Mouse (Mus musculus) layer of hippocampus, adult 9-10 months (tissue): ENCODE measurements at regions not wholly inside any gene's neighbourhood (a gene's known extent, or its start where the extent isn't known, plus 50 kb on each side); places are given as distances from the start of the nearest gene placed in this dataset.
"Not testable (repeated sequence)": the region's sequence is repeated elsewhere in the genome, so short reads cannot be mapped to it uniquely, and the experiment has no call there.

Experiments
- DNase-seq: peaks from one replicate; pipeline ENCODE4 v3.0.0; 2022; ENCODE audit warnings: low spot score

DNA sequence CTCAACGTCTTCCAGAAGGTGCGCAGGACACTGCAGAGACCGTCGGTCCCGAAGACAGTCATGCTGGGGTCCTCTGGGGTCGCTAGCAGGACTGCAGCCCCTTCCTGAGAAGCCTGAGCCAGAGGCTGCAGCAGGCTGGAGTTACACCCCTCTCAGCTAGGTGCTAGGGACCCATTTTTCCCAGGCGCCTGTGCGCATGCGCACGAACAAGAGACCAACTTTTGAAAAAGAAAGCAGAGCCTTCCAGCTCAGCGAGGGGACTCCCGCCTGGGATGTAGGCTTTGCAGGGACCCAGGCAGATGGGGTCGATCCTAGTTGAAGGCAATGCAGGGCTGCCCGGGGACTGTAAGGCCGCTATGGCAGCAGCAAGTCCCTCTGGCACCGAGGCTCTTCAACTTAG lies 104.7 kb upstream of the Atg7 start:
- not testable (repeated sequence) for DNase-seq

DNA sequence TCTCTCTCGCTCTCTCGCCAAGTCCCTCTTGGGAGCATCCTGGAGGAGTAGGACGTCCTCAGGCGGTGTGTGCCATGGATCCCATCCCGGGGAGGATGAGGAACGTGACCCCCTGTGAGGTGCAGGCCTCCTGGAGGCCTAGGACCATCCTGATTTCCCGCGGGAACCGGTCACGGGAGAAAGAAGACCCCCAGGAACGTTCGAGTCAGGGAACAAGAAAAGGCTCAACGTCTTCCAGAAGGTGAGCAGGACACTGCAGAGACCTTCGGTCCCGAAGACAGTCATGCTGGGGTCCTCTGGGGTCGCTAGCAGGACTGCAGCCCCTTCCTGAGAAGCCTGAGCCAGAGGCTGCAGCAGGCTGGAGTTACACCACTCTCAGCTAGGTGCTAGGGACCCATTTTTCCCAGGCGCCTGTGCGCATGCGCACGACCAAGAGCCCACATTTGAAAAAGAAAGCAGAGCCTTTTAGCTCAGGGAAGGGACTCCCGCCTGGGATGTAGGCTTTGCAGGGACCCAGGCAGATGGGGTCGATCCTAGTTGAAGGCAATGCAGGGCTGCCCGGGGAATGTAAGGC lies 92.7 kb upstream of the Atg7 start:
- not testable (repeated sequence) for DNase-seq

DNA sequence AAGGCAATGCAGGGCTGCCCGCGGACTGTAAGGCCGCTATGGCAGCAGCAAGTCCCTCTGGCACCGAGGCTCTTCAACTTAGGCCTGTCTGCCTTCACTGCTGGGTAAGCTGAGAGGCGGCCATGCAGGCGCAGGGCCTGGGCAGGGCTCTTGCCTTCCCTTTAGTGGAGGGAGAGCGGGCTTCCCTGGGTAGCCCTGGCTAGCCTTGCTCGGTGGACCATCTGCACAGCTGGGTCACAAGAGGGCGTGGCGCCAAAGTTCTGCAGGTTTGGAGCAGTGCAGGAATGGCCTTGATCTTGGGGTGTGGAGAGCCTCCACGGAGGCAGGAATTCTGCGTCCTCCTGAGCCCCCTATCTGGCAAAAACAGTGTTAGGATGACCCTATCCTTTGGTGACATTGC lies 89.8 kb upstream of the Atg7 start:
- DNase-seq = peak; percentile 4

DNA sequence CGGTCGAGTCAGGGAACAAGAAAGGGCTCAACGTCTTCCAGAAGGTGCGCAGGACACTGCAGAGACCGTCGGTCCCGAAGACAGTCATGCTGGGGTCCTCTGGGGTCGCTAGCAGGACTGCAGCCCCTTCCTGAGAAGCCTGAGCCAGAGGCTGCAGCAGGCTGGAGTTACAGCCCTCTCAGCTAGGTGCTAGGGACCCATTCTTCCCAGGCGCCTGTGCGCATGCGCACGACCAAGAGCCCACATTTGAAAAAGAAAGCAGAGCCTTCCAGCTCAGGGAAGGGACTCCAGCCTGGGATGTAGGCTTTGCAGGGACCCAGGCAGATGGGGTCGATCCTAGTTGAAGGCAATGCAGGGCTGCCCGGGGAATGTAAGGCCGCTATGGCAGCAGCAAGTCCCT lies 87.7 kb upstream of the Atg7 start:
- DNase-seq = not testable (repeated sequence)

DNA sequence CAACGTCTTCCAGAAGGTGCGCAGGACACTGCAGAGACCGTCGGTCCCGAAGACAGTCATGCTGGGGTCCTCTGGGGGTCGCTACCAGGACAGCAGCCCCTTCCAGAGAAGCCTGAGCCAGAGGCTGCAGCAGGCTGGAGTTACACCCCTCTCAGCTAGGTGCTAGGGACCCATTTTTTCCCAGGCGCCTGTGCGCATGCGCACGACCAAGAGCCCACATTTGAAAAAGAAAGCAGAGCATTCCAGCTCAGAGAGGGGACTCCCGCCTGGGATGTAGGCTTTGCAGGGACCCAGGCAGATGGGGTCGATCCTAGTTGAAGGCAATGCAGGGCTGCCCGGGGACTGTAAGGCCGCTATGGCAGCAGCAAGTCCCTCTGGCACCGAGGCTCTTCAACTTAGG lies 65.6 kb upstream of the Atg7 start:
- peak; percentile 6 for DNase-seq
